Mouse (Mus musculus) kidney, adult 2 months (tissue): ENCODE measurements around the gene C1qb. TPM values are rescaled to one million over a fixed set of nuclear protein-coding genes. Genes with fewer than 3 reads are reported as not detected.

ENCODE experiments used
- DNase-seq: peaks from one replicate; pipeline ENCODE4 v3.0.0; 2021
- H3K27ac ChIP-seq: fragments of 200-500 bp; 2 replicates; pipeline ENCODE4 v1.5.1; 2012; ENCODE audit warnings: low read depth, low read length, control low read depth, inconsistent platforms; ENCODE audit not compliant: insufficient read depth
- H3K27me3 ChIP-seq: fragments of 200-500 bp; replicated peaks from 2 replicates; pipeline ENCODE4 v1.6.1; 2012; ENCODE audit warnings: mild to moderate bottlenecking, moderate library complexity, low read length, inconsistent platforms; ENCODE audit not compliant: control insufficient read depth, insufficient read depth
- H3K36me3 ChIP-seq: fragments of 200-500 bp; 2 replicates; pipeline ENCODE4 v1.6.1; 2012; ENCODE audit warnings: mild to moderate bottlenecking, moderate library complexity, low read length, inconsistent platforms; ENCODE audit not compliant: control insufficient read depth, insufficient read depth
- H3K4me1 ChIP-seq: fragments of 200-500 bp; 2 replicates; pipeline ENCODE4 v1.6.1; 2011; ENCODE audit warnings: low read length; ENCODE audit not compliant: control insufficient read depth, insufficient read depth
- H3K4me3 ChIP-seq: fragments of 200-500 bp; 2 replicates; pipeline ENCODE4 v1.5.1; 2011; ENCODE audit warnings: mild to moderate bottlenecking, low read depth, low read length, control low read depth; ENCODE audit not compliant: insufficient read depth
- CTCF ChIP-seq: fragments of 200-500 bp; conservative IDR thresholded peaks from 2 replicates; pipeline ENCODE4 v1.5.1; 2011; ENCODE audit warnings: low read depth, mild to moderate bottlenecking, control low read depth, low read length, moderate library complexity, mixed read lengths; ENCODE audit not compliant: insufficient read depth, insufficient read length
- POLR2A ChIP-seq: fragments of 200-500 bp; IDR thresholded peaks from one replicate; pipeline ENCODE4 v1.6.1; 2011; ENCODE audit warnings: low read depth, low read length, control low read depth
- WGBS: fragments of 180-500 bp; shearing (Covaris S2); methylation state at CpG from one replicate; pipeline ENCODE4 v1.1.7; 2018; 5-methylcytosine and 5-hydroxymethylcytosine counted together
- polyA plus RNA-seq: library from polyadenylated mRNA; depleted of rRNA; stranded (reverse); fragments of >200 nt; gene quantifications from 2 replicates; pipeline ENCODE4 v1.2.3, GENCODE M21; 2012

The C1qb gene
- polyA plus RNA-seq, 1 experiment: 58.5 TPM

- DNase-seq: no peak
- no peak overlapping the region for H3K4me3 ChIP-seq
- H3K27ac ChIP-seq: no peak overlapping the region
- H3K27me3 ChIP-seq: no peaks in the 10 kb centered on the region
- WGBS: 79% methylated on average over 6 of the region's 6 CpGs
- no peak for TF ChIP-seq POLR2A
- TF ChIP-seq CTCF: no peak
- no peaks in the 10 kb centered on the region for H3K36me3 ChIP-seq
- H3K4me1 ChIP-seq: no peaks in the 10 kb centered on the region
Observed at GRCm38 (mm10) chr4:136847166-136847565, 38.8 kb downstream of the C1qb start.

- H3K36me3 ChIP-seq: no peaks in the 10 kb centered on the region
- no peaks in the 10 kb centered on the region; the same call in 1 of the 2 replicates for H3K4me1 ChIP-seq
- no peak for DNase-seq
- TF ChIP-seq CTCF (no peak), POLR2A (no peak)
- H3K4me3 ChIP-seq: no peak overlapping the region
- no peaks in the 10 kb centered on the region for H3K27me3 ChIP-seq
- WGBS: 53% methylated on average over 10 of the region's 10 CpGs
- H3K27ac ChIP-seq: no peak overlapping the region
Observed at GRCm38 (mm10) chr4:136842802-136843201, 43.2 kb downstream of the C1qb start.

DNA sequence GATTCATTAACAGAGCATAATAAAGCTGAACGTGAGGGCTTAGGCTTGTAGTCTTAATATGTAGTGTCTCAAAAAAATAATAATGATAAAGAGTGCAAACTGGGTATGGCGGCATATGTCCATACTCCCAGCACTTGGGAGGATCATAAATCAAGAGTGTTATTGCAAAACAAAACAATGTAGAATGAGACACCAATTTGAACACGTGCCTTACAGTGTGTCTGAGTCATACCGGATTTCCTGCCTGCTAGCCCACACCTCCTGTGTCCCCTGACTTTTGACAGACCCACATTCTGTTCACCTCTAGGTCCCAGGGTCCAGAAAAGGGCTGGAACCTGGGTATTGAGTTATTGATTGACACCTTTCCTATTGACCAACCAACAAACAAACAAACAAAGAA, 44.0 kb downstream of the C1qb start:
- H3K4me3 ChIP-seq: no peak overlapping the region
- no peaks in the 10 kb centered on the region for H3K27me3 ChIP-seq
- no peaks in the 10 kb centered on the region; the same call in 1 of the 2 replicates for H3K4me1 ChIP-seq
- no peaks in the 10 kb centered on the region for H3K36me3 ChIP-seq
- no peak for DNase-seq
- H3K27ac ChIP-seq: no peak overlapping the region
- 54% methylated on average over 4 of the region's 4 CpGs for WGBS
- TF ChIP-seq POLR2A (no peak), CTCF (no peak)

- Histone ChIP-seq H3K27me3 (no peaks in the 10 kb centered on the region), H3K27ac (no peak overlapping the region), H3K36me3 (no peaks in the 10 kb centered on the region), H3K4me1 (no peaks in the 10 kb centered on the region; the same call in 1 of the 2 replicates), H3K4me3 (no peak overlapping the region)
- peak; percentile 78 for DNase-seq
- WGBS: 12% methylated on average over 5 of the region's 5 CpGs
- TF ChIP-seq POLR2A (no peak), CTCF (peak; percentile 87)
Observed at GRCm38 (mm10) chr4:136841056-136841455, 44.9 kb downstream of the C1qb start.

DNA sequence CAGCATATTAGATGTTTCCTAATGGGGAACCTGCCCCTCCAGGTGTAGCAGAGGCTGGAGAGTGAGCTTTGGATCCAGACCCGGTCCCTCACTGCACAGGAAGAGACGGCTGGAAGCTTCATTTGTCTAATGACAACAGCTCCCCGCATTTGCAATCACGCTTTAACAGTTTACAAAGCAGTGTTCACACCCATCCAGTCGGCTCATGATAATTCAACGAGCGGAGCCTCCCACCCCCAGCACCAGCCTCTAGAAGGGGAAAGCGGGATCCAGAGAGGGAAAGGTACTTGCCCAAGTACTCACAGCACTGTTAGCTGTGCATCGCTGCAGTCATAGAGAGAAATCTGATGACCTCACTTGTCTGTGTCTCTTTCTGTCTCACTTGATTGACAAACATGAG, 47.5 kb downstream of the C1qb start:
- Histone ChIP-seq H3K27ac (no peak overlapping the region), H3K36me3 (no peaks in the 10 kb centered on the region), H3K4me3 (no peak overlapping the region), H3K4me1 (no peaks in the 10 kb centered on the region; the same call in 1 of the 2 replicates), H3K27me3 (no peaks in the 10 kb centered on the region)
- TF ChIP-seq POLR2A: no peak
- TF ChIP-seq CTCF: no peak
- WGBS: 72% methylated on average over 9 of the region's 9 CpGs
- no peak for DNase-seq

- no peak overlapping the region for H3K27ac ChIP-seq
- H3K36me3 ChIP-seq: no peaks in the 10 kb centered on the region
- no peak overlapping the region for H3K4me3 ChIP-seq
- 86% methylated on average over 9 of the region's 9 CpGs for WGBS
- no peaks in the 10 kb centered on the region; the same call in 1 of the 2 replicates for H3K4me1 ChIP-seq
- no peaks in the 10 kb centered on the region for H3K27me3 ChIP-seq
- TF ChIP-seq CTCF: no peak
- TF ChIP-seq POLR2A: no peak
- no peak for DNase-seq
Observed at GRCm38 (mm10) chr4:136838026-136838425, 48.0 kb downstream of the C1qb start.

DNA sequence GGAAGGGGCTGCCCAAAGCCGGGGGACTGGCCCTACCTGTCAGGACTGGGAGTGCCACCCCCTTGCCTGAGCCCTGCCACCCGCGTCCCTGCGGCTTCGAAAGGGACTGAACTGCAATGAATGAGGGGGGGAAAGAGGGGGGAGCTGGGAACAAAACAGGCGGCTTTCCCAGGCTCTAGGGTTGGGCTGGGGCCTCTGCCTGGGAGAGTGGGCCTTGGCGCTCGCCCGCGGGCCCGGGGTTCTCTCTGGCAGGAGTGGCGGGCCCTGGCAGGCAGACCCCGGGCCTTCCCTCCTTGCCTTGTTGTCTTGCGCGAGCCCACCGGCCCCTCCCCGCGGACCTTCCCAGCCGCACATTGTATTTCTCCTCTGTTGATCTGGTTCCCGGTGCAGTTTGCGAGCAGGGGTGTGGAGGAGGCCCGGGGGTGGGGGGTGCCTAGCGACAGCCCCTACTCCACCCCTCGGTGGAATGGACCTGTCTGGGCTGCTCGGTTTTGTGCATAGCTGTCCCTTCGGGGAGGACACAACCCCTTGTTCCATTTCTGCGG, 49.5 kb downstream of the C1qb start:
- no peaks in the 10 kb centered on the region for H3K36me3 ChIP-seq
- no peaks in the 10 kb centered on the region; the same call in 1 of the 2 replicates for H3K4me1 ChIP-seq
- TF ChIP-seq CTCF (no peak), POLR2A (no peak)
- peak overlapping the region; percentile 54 for H3K4me3 ChIP-seq
- no peaks in the 10 kb centered on the region for H3K27me3 ChIP-seq
- DNase-seq: no peak
- no peak overlapping the region for H3K27ac ChIP-seq
- 3% methylated on average over 27 of the region's 27 CpGs for WGBS
